Mouse (Mus musculus) neural tube, embryonic 12.5 days (tissue): ENCODE results near the gene Ncoa5. TPM values are rescaled to one million over a fixed set of nuclear protein-coding genes. Genes with fewer than 3 reads are reported as not detected.
A peak's percentile ranks its signal among the peaks of the same experiment; 100 is the strongest.

Experiments used
- ATAC-seq: fragments of 200-750 bp; cut with Nextera tagmentation; 2 replicates; pipeline ENCODE4 v1.8.0; 2017; ENCODE audit warnings: low read depth, mild to moderate bottlenecking, moderate TSS enrichment, moderate library complexity; ENCODE audit not compliant: low FRiP score
- H3K27ac ChIP-seq: fragments of 300-500 bp; sonication (generic); 2 replicates; pipeline ENCODE4 v1.5.1; 2016
- H3K27me3 ChIP-seq: fragments of 300-500 bp; sonication (generic); replicated peaks from 2 replicates; pipeline ENCODE4 v1.6.1; 2016; ENCODE audit warnings: mild to moderate bottlenecking
- H3K36me3 ChIP-seq: fragments of 300-500 bp; sonication (generic); 2 replicates; pipeline ENCODE4 v1.6.1; 2016; ENCODE audit warnings: mild to moderate bottlenecking
- H3K4me1 ChIP-seq: fragments of 300-500 bp; sonication (generic); 2 replicates; pipeline ENCODE4 v1.6.1; 2016
- H3K4me2 ChIP-seq: fragments of 300-500 bp; sonication (generic); replicated peaks from 2 replicates; pipeline ENCODE4 v1.6.1; 2016; ENCODE audit warnings: mild to moderate bottlenecking
- H3K4me3 ChIP-seq: fragments of 300-500 bp; sonication (generic); 2 replicates; pipeline ENCODE4 v1.5.1; 2016
- H3K9ac ChIP-seq: fragments of 300-500 bp; sonication (generic); 2 replicates; pipeline ENCODE4 v1.6.1; 2016; ENCODE audit warnings: mild to moderate bottlenecking
- H3K9me3 ChIP-seq: fragments of 300-500 bp; sonication (generic); 2 replicates; pipeline ENCODE4 v1.6.1; 2016; ENCODE audit warnings: mild to moderate bottlenecking
- WGBS: fragments of 180-500 bp; shearing (Covaris S2); methylation state at CpG from one replicate; pipeline ENCODE4 v1.1.7; 2016; 5-methylcytosine and 5-hydroxymethylcytosine counted together
- polyA plus RNA-seq: library from polyadenylated mRNA; unstranded; fragments of >200 nt; fragmentation: Nextera tagmentation; extraction: Ambion mirVana; gene quantifications from 2 replicates; pipeline ENCODE4 v1.2.1, GENCODE M21; 2016

The Ncoa5 gene
- polyA plus RNA-seq, 1 experiment from 2014 or later = 123 TPM

DNA sequence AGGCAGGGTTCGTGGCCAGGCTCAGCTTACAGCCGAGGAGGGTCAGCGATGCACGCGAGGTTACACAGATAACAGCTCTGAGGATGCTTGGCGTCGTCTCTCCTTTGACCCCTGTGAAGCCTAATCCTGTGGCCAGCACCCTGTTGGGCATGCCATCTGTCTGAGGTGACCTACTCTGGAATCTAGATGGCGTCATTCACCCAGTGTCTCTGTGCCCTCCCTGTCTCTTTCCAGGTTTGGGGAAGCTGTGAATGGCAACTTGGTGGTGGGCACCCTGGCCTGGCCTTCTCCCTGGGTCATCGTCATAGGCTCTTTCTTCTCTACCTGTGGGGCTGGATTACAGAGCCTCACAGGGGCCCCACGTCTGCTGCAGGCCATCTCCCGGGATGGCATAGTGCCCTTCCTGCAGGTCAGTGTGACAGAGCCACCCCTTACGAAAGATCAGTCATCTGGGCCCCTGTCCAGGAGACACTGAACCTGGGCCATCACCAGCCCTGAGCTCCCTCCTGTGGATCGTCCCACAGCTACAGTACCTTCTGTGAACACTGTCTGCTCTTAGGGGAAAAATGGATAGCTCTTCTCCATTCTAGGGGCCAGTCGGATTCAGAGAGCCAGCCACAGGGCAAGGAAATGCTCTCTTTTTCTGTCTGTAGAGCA is 48.2 kb downstream of the Ncoa5 start:
- 0 out of 2 replicates have a peak, but pooled peaks cover 3% of the 10 kb centered on the region for H3K4me1 ChIP-seq
- WGBS = 83% methylated on average over 14 of the region's 14 CpGs
- no peak overlapping the region for H3K27ac ChIP-seq
- ATAC-seq = no peak
- H3K4me2 ChIP-seq = no peak overlapping the region
- no peaks in the 10 kb centered on the region; the same call in 1 of the 2 replicates for H3K27me3 ChIP-seq
- no peaks in the 10 kb centered on the region for H3K9me3 ChIP-seq
- H3K36me3 ChIP-seq = no peaks in the 10 kb centered on the region
- no peak overlapping the region for H3K9ac ChIP-seq
- H3K4me3 ChIP-seq = no peak overlapping the region

DNA sequence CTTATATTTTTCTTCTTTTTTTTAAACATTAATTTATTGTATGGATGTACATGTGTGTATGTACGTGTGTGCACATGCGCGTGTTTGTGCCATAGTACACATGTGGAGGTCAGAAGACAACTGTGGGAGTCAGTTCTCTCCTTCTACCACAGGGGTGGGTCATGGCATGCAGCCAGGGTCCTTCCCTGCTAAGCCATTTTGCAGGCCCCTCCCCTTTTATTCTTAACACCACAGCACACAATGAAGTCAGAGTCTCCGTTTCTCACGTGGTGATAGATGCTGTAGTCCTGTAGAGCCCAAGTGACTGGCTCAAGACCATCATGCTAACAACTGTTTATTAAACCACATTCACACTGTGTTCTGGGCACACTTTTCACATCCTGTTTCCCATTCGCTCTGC is 48.7 kb downstream of the Ncoa5 start:
- no peaks in the 10 kb centered on the region for H3K36me3 ChIP-seq
- WGBS = 81% methylated on average over 6 of the region's 6 CpGs
- H3K4me3 ChIP-seq = no peak overlapping the region
- H3K9me3 ChIP-seq = no peaks in the 10 kb centered on the region
- H3K4me1 ChIP-seq = 0 out of 2 replicates have a peak, but pooled peaks cover 3% of the 10 kb centered on the region
- H3K27ac ChIP-seq = no peak overlapping the region
- no peak for ATAC-seq
- no peak overlapping the region for H3K9ac ChIP-seq
- H3K27me3 ChIP-seq = no peaks in the 10 kb centered on the region; the same call in 1 of the 2 replicates
- no peak overlapping the region for H3K4me2 ChIP-seq

DNA sequence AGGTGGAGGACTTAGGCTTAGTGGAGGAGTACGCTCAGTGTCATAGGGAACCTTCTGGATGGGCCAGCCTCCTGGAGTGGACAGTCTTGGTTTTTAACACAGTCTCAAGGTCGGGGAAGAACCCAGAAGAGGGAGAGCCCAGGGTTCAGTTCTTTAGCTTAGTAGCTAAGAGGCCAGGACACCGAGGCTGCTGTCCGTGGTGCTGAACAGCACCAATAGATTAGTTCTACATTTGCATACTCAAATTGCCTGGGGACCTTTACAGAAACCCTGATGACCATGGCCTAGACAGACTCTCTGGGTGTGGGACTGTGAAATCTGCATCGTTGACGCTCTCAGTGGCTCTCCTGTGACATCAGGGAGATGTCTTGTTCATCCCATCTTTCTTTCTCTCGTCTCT is 54.9 kb downstream of the Ncoa5 start:
- Histone ChIP-seq H3K27me3 (peaks cover 2% of the 10 kb centered on the region; the same call in 1 of the 2 replicates), H3K27ac (no peak overlapping the region), H3K36me3 (no peaks in the 10 kb centered on the region), H3K4me3 (no peak overlapping the region), H3K9me3 (no peaks in the 10 kb centered on the region), H3K4me1 (no peaks in the 10 kb centered on the region), H3K4me2 (no peak overlapping the region), H3K9ac (no peak overlapping the region)
- 21% methylated on average over 7 of the region's 7 CpGs for WGBS
- no peak for ATAC-seq

DNA sequence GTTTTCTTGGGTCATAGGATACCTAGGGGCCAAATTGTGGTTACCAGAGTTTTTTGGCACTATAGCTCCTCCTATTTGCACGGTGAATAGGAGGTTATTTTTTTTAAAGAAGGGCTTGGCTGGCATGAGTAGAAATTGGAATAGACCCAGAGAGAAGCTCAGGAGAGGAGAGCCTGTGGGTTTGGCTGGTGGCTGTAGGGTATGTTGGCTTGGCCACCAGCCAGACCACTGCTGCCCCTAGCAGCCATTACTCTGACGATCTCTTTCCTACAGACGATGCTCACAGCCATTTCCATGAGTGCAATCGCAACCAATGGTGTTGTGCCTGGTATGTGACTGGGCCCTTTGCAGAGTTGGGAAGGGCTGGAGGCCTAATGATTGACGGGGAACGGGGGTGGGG is 59.1 kb downstream of the Ncoa5 start:
- H3K27ac ChIP-seq = no peak overlapping the region
- 84% methylated on average over 6 of the region's 6 CpGs for WGBS
- no peak overlapping the region for H3K9ac ChIP-seq
- no peaks in the 10 kb centered on the region for H3K36me3 ChIP-seq
- H3K4me3 ChIP-seq = no peak overlapping the region
- H3K27me3 ChIP-seq = peaks cover 25% of the 10 kb centered on the region
- no peak for ATAC-seq
- peaks cover 5% of the 10 kb centered on the region for H3K4me1 ChIP-seq
- H3K9me3 ChIP-seq = no peaks in the 10 kb centered on the region
- no peak overlapping the region for H3K4me2 ChIP-seq

DNA sequence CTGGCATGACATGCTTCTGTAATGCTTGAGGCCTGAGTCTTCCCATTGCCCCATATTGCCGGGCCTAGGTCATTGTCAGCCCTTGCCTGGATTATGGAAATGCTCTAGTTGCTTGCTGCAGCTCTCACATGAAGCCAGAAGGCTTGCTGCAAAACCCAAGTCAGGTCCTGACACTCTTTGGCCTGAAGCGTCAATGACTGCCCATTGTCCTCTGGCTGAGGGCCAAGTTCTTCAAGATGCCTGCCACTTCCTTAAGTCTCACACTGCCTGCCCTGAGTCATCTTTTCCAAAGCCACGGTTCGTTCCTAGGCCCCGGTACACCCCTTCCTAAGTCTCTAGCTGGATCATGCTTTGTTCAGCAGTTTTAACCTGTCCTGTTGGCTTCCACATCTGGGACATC is 62.0 kb downstream of the Ncoa5 start:
- 82% methylated on average over 5 of the region's 5 CpGs for WGBS
- Histone ChIP-seq H3K27me3 (peaks cover 51% of the 10 kb centered on the region), H3K4me1 (peaks cover 33% of the 10 kb centered on the region)

DNA sequence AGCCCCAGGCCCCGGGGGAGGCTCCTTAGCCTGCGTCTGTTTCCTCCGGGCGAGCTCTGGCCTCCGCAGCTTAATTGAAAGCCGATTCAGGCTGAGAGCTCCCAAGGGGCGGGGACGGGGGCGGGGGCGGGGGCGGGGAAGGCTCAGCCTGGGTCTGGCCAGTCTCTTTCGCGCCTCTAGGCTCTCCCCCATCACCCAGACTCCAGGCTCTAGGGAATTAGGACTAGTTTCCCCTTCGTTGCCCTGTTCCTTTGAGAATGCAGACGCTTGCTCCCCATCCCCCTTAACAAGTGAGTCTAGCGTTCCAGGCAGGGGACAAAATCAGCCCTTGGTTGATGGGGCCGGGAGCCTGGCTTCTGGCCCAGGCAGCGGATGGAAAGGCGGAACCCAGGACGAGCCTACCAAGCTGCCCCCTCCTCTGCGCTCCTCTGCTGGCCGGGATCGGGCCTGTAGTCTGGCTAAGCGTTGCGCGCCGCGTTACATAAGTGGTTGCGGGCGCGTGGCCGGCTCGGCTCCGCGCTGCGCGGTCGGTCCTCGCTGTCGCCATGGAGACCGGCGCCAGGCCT is 64.0 kb downstream of the Ncoa5 start:
- Histone ChIP-seq H3K4me2 (peak overlapping the region; percentile 71), H3K27me3 (peaks cover 70% of the 10 kb centered on the region), H3K4me3 (peak overlapping the region; percentile 16), H3K9me3 (no peaks in the 10 kb centered on the region), H3K27ac (no peak overlapping the region), H3K36me3 (no peaks in the 10 kb centered on the region), H3K4me1 (peaks cover 37% of the 10 kb centered on the region), H3K9ac (0 out of 2 replicates have a peak overlapping the region, but pooled peaks have one; percentile 48)
- ATAC-seq = 0 out of 2 replicates have a peak, but pooled peaks have one; percentile 9
- under 1% methylated on average over 42 of the region's 42 CpGs for WGBS

More for the DNA sequence above, 62.0 kb downstream of the Ncoa5 start:
- H3K9me3 ChIP-seq = no peaks in the 10 kb centered on the region
- no peak overlapping the region for H3K9ac ChIP-seq
- ATAC-seq = no peak
- H3K4me2 ChIP-seq = no peak overlapping the region
- H3K4me3 ChIP-seq = no peak overlapping the region
- no peaks in the 10 kb centered on the region for H3K36me3 ChIP-seq
- H3K27ac ChIP-seq = no peak overlapping the region

DNA sequence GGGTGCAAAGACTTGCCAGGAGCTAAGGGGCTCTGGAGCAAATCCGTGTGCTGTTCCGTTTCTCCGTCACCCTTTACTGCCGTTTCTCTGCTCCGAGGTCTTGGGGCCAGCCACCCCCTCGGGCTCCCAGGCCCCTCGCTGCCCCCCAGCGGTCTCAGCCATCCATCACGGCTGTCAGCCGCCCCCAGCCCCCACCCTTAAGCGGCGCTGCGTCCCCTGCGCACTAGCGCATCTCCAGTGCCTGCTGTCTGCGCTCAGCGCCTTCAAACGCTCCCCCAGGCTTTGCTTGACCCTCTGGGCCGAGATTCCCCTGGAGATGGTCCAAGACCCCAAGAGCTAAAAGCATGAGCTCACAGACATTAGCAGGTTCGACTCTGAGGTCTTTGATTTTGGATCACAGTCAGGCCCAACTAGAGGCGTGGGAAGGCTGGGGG is 65.3 kb downstream of the Ncoa5 start:
- Histone ChIP-seq H3K9ac (peak overlapping the region; percentile 49), H3K36me3 (no peaks in the 10 kb centered on the region), H3K4me3 (peak overlapping the region; percentile 42), H3K27ac (no peak overlapping the region), H3K4me1 (peaks cover 43% of the 10 kb centered on the region), H3K27me3 (peaks cover 76% of the 10 kb centered on the region), H3K9me3 (no peaks in the 10 kb centered on the region), H3K4me2 (peak overlapping the region; percentile 71)
- ATAC-seq = no peak
- 2% methylated on average over 21 of the region's 21 CpGs for WGBS

DNA sequence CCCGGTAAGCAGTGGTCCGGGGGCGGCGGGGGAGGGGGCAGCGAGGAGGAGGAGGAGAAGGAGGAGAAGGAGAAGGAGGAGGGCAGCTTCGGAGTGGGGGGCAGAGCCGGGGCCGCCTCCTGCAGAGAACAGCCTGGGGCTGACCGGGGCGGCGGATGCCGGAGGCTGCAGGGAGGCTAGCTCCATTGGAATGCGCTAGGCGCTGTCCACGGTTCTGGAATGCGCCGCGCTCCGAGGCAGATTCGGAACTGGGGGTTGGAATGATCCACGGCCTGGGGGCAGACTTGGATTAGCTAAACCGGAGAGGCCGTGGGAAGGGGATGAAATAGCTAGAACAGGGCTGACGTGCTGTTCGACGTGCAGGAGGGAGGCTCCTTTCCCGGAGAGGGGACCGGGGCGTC is 66.2 kb downstream of the Ncoa5 start:
- Histone ChIP-seq H3K27me3 (peaks cover 76% of the 10 kb centered on the region), H3K9ac (peak overlapping the region; percentile 49), H3K27ac (peak overlapping the region; percentile 64), H3K4me2 (peak overlapping the region; percentile 71), H3K4me3 (peak overlapping the region; percentile 42), H3K9me3 (no peaks in the 10 kb centered on the region), H3K36me3 (no peaks in the 10 kb centered on the region), H3K4me1 (peaks cover 47% of the 10 kb centered on the region)
- 0 out of 2 replicates have a peak, but pooled peaks have one; percentile 22 for ATAC-seq
- WGBS = under 1% methylated on average over 29 of the region's 29 CpGs

DNA sequence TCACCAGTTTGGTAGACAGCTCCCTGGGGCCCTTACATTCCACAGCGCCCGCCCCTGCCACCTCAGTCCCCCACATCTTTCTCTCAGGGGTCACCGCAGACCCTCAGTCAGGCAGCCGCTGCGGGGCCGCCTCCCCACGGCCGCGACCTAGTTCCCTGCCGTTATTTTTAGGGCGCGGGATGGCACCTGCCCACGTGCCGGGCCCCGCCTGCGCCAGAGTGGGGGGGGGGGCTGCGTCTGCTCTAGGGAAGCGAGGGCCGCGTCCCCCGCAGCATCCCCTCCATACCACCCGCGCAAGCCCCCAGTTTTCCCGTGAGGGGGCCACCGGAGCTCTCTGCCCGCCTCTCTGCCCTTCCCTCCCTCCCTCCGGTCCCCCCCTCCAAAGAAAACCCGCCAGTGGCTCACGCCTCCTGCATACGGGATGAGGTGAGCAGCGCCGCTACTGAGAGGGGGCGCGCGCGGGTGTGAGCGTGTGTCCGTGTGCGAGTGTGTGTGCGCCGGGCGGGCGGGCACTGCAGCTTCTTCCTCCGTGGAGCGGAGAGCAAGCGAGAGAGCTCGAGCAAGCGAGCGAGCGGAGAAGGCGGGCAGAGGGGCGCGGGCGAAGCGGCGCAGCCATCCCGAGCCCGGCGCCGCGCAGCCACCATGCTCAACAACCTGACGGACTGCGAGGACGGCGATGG is 66.8 kb downstream of the Ncoa5 start:
- H3K4me3 ChIP-seq = peak overlapping the region; percentile 42
- WGBS = 1% methylated on average over 65 of the region's 65 CpGs
- peaks cover 80% of the 10 kb centered on the region for H3K27me3 ChIP-seq
- H3K36me3 ChIP-seq = no peaks in the 10 kb centered on the region
- peak overlapping the region; percentile 49 for H3K9ac ChIP-seq
- peak overlapping the region; percentile 64 for H3K27ac ChIP-seq
- H3K9me3 ChIP-seq = no peaks in the 10 kb centered on the region
- ATAC-seq = 0 out of 2 replicates have a peak, but pooled peaks have one; percentile 26
- peak overlapping the region; percentile 71 for H3K4me2 ChIP-seq
- peaks cover 50% of the 10 kb centered on the region for H3K4me1 ChIP-seq

DNA sequence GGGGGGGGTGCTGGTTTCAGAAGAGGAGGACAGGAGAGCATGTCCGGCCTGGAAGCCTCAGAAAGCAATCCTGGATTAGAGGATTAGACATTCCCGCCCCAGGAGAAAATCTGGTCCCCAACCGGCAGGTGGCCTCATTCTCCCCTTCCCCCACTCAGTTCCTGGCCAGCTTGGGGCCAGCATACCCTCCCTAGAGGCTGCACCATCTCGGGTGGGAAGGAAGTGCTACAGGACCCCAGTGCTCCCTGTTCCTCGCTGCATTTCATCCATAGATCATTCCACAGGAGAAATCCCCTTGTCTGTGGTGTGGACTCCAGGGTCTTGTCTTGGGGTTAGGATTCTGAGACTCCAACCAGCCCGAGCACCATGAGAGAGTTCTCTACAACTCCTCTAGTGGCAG is 67.5 kb downstream of the Ncoa5 start:
- Histone ChIP-seq H3K9ac (no peak overlapping the region), H3K27ac (0 out of 2 replicates have a peak overlapping the region, but pooled peaks have one; percentile 64), H3K4me3 (no peak overlapping the region), H3K4me2 (peak overlapping the region; percentile 71; the same call in 1 of the 2 replicates), H3K27me3 (peaks cover 77% of the 10 kb centered on the region), H3K9me3 (no peaks in the 10 kb centered on the region), H3K4me1 (peaks cover 50% of the 10 kb centered on the region), H3K36me3 (no peaks in the 10 kb centered on the region)
- ATAC-seq = no peak
- 13% methylated on average over 6 of the region's 6 CpGs for WGBS

DNA sequence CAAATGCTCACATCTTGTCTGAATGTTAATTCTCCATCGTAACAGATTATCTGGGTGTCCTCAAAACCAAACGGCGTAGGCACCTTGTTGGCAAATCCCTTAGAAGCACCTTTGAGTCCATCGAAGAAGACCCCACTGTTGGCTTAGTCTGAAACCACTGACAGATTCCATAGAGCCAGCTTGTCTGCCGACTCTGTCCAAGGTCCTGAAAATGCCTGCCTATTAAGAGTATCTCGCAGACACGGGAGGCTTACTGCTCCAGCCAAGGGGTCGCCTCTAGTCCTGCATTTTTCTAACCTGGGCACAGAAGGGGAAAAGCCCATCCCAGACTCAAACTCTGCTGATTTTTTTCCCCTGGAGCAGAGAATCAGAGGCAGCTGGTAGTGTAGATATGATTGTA is 68.3 kb downstream of the Ncoa5 start:
- ATAC-seq = no peak
- WGBS = 17% methylated on average over 8 of the region's 8 CpGs

DNA sequence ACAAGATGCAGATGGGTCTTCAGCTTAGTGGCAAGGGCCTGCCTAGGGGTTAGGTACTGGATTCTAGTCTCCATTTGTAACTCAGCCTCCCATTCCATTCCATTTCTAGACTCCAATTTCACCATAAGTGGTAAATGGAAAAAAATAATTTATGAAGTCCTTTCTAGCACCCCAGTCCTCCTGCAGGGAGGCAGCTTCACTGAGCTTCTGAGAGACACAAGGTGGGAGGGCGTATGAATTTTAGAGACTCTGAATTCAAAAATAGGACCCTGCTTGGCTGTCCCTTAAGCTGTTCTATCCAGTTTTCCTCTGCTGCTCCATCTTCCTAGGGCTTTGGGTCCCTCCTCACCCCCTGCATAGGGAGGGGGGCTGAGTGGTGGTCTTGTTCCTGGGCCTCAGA is 69.7 kb downstream of the Ncoa5 start:
- no peaks in the 10 kb centered on the region for H3K36me3 ChIP-seq
- no peak overlapping the region for H3K27ac ChIP-seq
- 92% methylated on average over 1 of the region's 1 CpGs for WGBS
- H3K27me3 ChIP-seq = peaks cover 55% of the 10 kb centered on the region
- no peak for ATAC-seq
- no peaks in the 10 kb centered on the region for H3K9me3 ChIP-seq
- H3K4me1 ChIP-seq = peaks cover 47% of the 10 kb centered on the region
- H3K4me3 ChIP-seq = no peak overlapping the region
- H3K9ac ChIP-seq = no peak overlapping the region
- peak overlapping the region; percentile 29 for H3K4me2 ChIP-seq

More for the DNA sequence above, 68.3 kb downstream of the Ncoa5 start:
- Histone ChIP-seq H3K9ac (no peak overlapping the region), H3K4me1 (peaks cover 52% of the 10 kb centered on the region), H3K27me3 (peaks cover 69% of the 10 kb centered on the region), H3K9me3 (no peaks in the 10 kb centered on the region), H3K4me2 (no peak overlapping the region), H3K27ac (no peak overlapping the region), H3K36me3 (no peaks in the 10 kb centered on the region), H3K4me3 (no peak overlapping the region)
